Mouse (Mus musculus) lung, postnatal 36 days (tissue): ENCODE data around the gene Kcnq1.

Experiments used
- DNase-seq: peaks from one replicate; pipeline ENCODE4 v3.0.0; 2022; ENCODE audit warnings: mixed read lengths

Kcnq1 gene

DNA sequence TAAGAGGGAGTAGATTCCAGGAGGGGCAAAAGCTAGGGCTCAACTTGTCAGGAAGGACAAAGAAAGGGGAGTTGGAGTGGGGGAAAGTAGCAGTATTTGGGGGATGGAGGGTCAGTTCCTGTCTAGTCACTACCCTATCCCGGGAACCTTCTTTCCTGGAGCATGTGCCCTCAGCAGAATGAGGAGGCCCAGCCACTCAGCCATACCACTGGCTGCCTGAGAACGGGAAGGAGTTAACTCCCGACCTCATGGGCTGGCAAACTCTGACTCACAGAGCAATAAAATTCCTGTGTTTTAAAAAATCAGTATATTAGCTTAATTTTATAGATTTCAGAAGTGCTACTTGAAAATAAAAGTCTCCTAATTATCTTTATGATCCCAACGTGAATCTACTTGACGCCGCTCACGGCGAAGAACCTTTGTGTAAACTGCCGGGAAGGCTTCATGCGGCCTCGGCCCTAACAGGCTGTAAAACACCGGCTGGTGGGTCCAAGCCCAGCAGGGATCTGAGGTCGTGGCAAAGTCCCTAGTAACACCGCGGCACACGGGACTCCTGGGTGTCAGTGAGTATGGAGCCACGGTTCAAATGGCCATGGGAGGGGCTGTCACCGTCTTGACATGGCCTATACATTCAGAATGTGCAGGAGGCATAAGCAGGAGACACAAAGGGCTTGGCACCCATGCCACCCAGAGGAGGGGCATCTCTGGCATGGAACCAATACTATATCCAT, 222.2 kb downstream of the Kcnq1 start:
- DNase-seq: no peak

- DNase-seq: no peak
Observed at GRCm38 (mm10) chr7:143329110-143329810, 223.1 kb downstream of the Kcnq1 start.

DNA sequence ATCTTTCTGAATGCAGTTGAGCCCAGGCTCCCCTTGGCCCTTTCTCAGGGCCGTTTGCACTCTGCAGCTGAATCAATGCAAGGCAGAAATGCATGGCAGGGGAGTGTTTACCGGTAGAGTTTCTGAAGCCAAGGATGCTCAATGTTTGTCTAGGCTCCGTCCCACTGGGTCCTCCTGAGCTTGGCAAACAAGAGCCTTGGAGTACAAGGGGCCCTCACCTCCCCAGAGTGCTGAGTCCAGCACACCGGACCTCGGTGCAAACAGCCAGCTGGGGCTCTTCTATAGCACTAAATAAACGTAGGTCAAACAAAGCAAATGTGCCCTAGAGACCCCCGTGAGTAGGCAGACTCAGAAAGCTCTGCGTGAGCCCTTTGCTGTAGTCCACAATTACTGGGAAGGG, 226.9 kb downstream of the Kcnq1 start:
- no peak for DNase-seq

DNA sequence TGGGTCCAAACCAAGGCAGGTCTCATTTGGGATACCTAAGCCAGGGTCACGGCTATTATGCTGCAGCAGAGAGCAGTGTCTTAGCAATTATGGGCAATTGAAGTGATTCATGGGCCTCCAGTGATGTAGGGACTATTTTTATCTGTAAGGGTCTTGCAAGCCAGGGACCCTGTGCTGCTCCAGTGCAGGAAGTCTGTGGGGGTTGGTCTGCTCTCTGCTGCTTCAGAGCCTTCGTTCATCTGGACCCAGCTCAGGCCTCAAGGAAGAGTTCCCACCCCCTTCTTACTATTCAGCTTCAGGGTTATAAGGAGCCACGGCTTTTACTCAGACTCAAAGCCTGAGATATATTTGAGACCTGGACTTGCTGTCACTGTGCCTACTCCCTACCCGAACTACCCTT, 227.4 kb downstream of the Kcnq1 start:
- DNase-seq: no peak

- no peak for DNase-seq
Observed at GRCm38 (mm10) chr7:143338690-143339089, 232.5 kb downstream of the Kcnq1 start.

GRCm38 (mm10) chr7:143340601-143341281, 234.6 kb downstream of the Kcnq1 start:
- no peak for DNase-seq

DNA sequence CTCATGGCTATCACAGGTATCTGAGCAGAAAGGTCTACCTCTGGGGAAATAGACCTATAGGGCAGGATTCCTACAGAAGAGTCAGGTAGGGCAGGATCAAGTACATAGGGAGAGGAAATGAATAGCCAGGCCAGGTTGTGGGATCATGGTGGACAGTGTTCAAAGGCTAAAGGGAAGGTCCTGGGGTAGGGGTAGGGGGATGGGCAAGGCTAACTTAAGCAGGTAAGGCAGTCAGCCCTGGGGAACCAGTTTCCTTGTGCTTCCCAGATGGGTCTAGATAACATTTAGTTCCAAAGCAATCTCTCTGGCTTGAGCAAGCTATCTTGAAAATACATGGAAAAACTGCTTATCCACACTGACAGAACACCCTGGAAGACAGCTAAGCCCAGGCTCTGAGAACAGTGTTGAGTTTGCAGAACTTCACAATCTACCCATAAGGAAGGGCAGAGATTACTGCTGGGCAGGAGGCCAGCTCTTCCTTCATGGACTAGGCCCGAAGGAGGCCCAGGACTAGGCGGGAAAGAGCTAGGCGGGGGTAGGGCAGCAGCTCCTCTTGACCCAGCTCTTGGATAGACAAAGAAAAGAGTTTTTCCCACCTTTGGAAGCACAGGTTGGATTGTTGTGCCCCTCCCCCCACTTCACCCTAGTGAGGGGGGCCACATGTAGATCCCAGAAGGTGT, 235.3 kb downstream of the Kcnq1 start:
- DNase-seq: no peak

DNA sequence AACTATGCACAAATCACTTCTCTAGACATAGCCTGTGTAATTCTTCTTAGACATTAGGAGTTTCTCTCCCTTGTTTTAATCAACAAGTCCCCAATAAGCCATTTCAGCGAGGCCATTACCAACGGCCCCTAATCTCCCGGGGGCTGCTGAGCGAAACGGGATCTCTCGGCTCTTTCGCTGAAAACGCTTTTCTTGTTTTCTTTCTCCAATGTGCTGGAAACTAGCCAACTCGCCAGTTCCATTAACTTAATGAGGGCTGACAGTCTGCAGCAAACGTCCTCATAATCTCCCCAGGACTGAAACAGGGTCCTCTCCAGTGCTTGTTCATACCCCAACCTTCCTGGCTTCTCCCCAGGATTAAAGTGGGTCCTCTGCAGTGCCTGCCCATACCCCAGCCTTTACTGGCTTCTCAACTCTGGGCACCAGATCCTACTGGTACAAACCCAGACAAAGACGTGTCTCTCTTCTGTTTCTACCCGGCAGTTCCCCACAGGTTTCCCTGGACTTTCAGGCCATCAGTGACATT, 237.7 kb downstream of the Kcnq1 start:
- DNase-seq: peak; percentile 15

- no peak for DNase-seq
Observed at GRCm38 (mm10) chr7:143349287-143349686, 243.1 kb downstream of the Kcnq1 start.

DNA sequence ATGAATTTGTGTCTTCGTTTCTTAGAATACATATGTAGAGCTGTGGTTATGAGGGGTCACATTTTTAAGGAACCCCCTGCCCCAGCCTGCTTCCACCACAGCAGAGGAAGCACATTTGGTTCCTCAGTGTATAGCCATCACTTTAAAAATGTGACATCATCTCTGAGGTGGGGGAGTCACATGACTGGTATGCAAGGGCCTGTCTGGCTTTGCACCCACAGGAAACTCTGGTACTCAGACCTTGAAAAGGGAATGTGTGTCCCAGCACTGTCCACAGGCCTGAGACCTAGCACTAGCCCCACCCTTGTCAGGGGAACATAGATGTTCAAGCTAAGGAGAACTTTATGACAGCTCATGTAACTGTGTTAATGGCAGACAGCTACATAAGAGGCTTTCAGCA, 243.7 kb downstream of the Kcnq1 start:
- no peak for DNase-seq

- no peak for DNase-seq
Observed at GRCm38 (mm10) chr7:143355831-143356230, 249.7 kb downstream of the Kcnq1 start.

DNA sequence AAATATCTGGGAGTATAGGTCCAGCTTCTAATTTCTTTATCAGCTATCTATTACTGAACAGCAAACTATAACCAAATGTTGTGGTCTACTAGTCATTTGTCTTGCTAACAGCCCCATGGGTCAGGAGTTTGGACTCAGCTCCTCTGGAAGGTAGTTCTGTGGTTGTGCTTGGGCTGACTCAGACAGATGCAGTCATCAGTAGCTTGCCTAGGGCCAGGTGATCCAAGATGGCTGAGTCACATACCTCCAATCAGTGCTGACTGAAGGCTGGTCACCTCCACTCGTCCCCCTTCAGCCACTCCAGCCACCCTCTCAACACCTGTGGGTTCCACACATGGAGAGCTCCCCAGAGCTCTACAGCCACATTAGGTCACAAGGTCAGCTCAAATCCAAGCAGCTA, 250.9 kb downstream of the Kcnq1 start:
- peak; percentile 63 for DNase-seq

DNA sequence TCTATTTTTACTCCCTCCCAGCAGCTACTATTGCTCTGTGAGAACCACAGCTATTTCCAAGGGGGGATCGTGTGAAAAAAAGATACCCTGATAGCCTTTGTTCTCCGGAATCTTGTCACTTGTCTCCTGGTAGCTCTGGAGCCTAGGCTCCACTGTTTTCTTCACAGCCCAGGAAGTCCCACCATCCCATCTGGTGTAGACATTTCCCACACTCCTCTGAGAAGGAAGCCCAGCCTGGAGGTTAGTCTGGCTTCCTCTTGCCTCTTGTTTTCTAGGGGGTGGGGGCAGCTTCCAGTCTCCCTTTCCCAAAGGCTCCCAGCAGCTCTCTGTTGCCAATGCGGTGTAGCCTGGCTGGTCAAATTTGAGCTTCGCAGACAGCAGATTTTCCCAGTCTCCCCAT, 251.7 kb downstream of the Kcnq1 start:
- no peak for DNase-seq

DNA sequence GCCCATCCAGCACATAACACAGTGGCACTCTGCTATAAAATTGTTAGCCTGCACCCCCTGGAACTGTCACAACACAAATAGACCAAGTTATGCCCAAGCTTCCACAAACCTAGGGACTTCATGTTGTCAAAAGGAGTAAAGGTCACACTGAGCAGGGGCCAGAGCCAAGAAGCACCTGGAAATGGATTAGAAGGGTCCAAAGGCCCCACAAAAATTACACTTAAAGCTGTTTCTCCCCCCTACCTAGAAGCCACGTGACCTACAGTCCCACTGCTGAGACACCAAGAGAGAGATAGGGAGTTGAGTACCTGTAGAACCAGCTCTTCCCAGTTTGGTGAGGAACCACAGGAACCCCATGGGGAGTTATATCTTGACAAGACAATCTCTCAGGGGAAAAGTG, 253.6 kb downstream of the Kcnq1 start:
- no peak for DNase-seq

DNA sequence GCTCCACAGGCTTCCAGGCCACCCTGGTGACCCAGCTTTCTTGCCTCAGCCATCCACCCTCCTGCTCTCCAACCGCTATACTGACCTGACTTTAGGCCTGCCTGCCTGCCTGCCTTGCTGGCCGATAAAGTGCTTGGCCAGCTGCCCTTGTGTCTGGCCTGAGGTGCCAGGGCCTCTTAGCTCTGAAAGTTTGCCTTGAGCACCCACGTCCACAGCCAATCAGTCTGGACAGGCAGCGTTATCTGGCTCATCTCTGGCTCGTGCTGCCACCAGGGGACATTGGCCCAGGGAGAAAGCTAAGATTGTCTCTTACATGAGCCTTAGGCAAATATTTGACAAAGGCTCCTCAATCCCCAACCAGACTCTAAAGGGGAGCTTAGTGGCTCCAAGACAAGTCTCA, 254.6 kb downstream of the Kcnq1 start:
- peak; percentile 34 for DNase-seq

DNA sequence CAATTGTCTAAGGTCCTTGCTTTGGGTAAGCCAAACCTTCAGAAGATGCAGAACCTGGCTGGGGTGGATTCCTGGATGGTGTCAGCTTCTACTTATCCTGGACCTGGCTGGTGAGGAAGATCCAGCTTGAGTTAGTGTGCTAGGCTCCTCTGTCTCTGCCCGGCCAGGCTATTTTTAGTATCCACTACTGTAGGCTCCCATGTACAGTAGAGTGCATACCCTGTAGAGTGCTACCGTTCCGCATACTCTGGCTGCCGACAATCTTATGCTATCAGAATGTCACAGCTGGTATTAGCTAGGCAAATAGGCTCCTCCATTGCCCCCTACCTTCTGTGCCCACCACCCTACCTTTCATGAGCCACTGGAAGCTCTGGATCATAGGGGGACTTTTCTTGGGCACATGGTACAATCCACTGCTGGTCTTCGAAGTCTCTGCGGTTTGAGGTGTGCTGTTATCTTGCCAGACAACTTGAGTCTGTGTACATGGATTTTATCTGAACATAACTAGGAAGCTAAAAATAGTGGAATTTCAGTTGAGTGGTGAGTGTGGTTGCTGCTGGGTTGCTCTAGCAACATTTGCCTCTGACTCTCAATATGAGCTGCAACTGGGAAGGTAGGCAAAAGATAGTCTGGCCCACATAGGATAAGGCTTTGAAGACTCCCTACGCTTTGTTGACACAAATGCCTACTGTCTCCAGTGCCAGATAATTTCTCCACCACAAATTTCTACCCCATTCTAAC, 258.1 kb downstream of the Kcnq1 start:
- no peak for DNase-seq

GRCm38 (mm10) chr7:143364969-143365839, 259.0 kb downstream of the Kcnq1 start:
- DNase-seq: no peak

DNA sequence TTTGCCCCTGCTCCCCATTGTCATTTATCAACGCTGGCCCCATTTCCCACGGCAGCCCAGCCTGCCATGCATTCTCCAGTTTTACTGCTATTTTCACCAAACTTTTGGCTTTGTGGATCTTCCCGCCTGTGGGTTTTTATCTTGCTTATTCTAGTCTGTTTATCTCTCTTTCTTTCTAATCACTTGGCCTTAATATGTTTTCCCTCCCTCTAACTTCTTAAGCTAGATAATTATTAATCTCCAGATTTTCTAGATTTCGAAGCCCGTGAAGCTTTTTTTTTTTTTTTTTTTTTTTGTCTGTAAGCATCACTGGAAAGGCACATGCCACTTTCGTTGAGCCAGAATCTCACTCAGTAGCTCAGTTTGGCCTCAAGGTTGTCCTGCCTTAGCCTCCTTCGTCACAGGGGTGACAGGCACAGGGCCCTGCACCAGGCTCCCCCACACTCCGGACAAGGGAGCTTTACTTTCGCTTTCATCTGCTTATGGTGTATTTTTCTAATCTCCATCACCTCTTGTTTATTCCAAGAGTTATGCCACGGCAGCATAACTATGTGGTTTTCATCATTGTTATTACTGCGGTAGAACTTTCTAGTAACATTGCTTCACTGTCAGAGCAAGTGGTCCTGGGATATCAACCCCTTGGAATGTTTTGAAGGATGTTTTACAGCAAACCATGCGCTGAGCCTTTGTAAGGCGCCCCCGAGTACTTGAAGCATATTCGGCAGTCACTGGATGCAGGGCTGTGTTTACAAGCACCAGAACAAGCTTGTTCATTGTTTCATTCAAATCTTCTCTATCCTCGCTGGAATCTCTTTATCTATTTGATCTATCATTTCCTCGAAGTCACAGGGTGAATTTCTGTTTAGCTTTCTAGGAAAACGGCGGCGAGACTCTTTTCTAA, 261.5 kb downstream of the Kcnq1 start:
- peak; percentile 53 for DNase-seq

GRCm38 (mm10) chr7:143368267-143368643, 262.1 kb downstream of the Kcnq1 start:
- no peak for DNase-seq

GRCm38 (mm10) chr7:143371336-143371735, 265.2 kb downstream of the Kcnq1 start:
- no peak for DNase-seq
